Mouse (Mus musculus) MEL (cell line): ENCODE data around the gene Olfm2.
A peak's percentile ranks its signal among the peaks of the same experiment; 100 is the strongest.

Source experiments
- BHLHE40 ChIP-seq: IDR thresholded peaks from 2 replicates; pipeline ENCODE4 v1.6.1; 2012; ENCODE audit warnings: low read depth, mild to moderate bottlenecking, inconsistent platforms, low read length, improper control_type of control experiment, borderline replicate concordance
- CHD2 ChIP-seq: IDR thresholded peaks from 2 replicates; pipeline ENCODE4 v1.6.1; 2011; ENCODE audit warnings: low read length, improper control_type of control experiment
- CTCF ChIP-seq, 3 experiments: IDR thresholded peaks in 2 of 3; conservative IDR thresholded peaks in 1 of 3; 2 replicates each; pipeline ENCODE4 v1.5.1; 2011 to 2012; ENCODE audit warnings: low read length in 3 of 3, low read depth in 2 of 3, mild to moderate bottlenecking in 2 of 3, improper control_type of control experiment in 1 of 3, inconsistent platforms in 1 of 3, mixed read lengths in 1 of 3, moderate library complexity in 1 of 3; ENCODE audit not compliant: control insufficient read depth in 1 of 3, insufficient read depth in 1 of 3, poor library complexity in 1 of 3, severe bottlenecking in 1 of 3
- GABPA ChIP-seq: IDR thresholded peaks from 2 replicates; pipeline ENCODE4 v1.6.1; 2012; ENCODE audit warnings: low read depth, mild to moderate bottlenecking, inconsistent platforms, low read length, improper control_type of control experiment, moderate library complexity
- GATA1 ChIP-seq: IDR thresholded peaks from 2 replicates; pipeline ENCODE4 v1.6.1; 2011; ENCODE audit warnings: low read depth, low read length, improper control_type of control experiment
- MAX ChIP-seq: IDR thresholded peaks from 2 replicates; pipeline ENCODE4 v1.6.1; 2011; ENCODE audit warnings: low read length, improper control_type of control experiment
- TBP ChIP-seq: IDR thresholded peaks from 2 replicates; pipeline ENCODE4 v1.8.0; 2011; ENCODE audit warnings: low read depth, low read length, improper control_type of control experiment
- ZKSCAN1 ChIP-seq: IDR thresholded peaks from 2 replicates; pipeline ENCODE4 v1.6.1; 2012; ENCODE audit warnings: low read depth, mild to moderate bottlenecking, inconsistent platforms, low read length, improper control_type of control experiment, moderate library complexity

DNA sequence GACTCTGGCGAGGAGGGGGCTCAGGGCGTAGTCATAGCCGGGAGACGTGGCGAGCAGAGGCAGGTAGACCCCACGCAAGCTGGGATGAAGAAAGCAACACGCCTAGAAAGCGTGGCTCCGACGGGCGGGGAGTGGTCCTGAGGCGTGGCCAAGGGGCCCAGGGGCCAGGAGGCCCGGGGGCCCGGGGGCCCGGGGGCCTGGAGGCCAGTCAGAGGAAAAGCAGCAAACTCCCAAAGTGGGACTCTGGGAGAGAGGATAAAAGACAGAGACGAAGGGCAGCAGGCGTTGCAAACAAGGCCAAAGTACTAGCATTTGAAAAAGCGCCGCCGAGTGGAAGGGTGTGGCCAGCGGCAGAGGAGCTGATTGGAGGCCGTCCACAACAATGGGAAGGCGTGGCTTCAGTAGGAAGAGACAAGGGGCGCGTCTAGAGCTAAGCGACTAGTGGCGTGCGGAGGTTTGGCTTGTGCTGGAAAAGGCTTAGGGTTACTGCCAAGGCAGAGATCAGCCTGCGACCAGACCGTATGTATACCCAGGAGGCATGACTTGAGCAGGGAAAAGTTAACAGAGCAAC is 103.2 kb downstream of the Olfm2 start:
- no peak for TF ChIP-seq BHLHE40
- 0 out of 6 replicates have a peak, but pooled peaks of 1 of the 3 experiments have one; percentile 2 for TF ChIP-seq CTCF (IDR thresholded peaks at IDR 0.05 in 2 of 3, conservative IDR thresholded peaks at IDR 0.05 in 1 of 3; ENCODE audit: control insufficient read depth in 1 of 3, insufficient read depth in 1 of 3, low read depth in 2 of 3, low read length in 3 of 3, poor library complexity in 1 of 3, severe bottlenecking in 1 of 3)
- TF ChIP-seq CHD2: no peak
- no peak for TF ChIP-seq ZKSCAN1
- peak; percentile 78; the same call in 1 of the 2 replicates for TF ChIP-seq TBP
- TF ChIP-seq MAX: no peak
- TF ChIP-seq GABPA: no peak
- no peak for TF ChIP-seq GATA1
